8 mouse cellular contexts compared by ENCODE assay signal in the genomic region with DNA sequence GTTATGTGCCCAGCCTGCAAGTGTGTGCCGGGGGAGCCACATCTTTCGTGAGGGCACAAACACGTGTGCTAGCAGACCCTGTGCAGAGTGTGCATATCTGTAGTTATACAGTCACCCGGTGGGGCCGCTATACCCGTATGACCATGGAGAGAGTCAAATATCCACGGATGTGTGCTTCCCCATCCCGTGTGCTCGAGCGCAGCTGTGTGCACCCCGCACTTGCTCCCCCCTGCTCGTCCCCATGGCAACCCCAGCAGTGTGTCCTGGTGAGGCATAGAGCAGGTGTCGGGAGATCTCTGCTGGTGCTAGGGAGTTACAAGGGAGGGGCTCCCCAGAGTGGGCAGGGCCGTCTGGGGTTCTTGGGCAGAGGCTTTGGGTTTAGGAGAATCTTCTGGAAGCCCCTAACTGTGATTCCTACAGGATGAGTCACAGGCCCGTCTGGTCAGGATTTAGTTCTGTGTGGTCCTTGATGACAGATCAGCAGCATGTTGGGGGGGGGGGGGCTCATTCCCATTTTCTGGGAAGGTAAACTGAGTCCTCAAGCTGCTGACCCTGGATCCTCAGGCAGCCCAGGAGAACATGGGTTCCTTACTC. TPM values are rescaled to one million over a fixed set of nuclear protein-coding genes. Genes with fewer than 3 reads are reported as not detected.
DNase-seq lines count a peak whose midpoint lies in the region; ATAC-seq lines count a peak whose summit lies in the region.

No protein-coding gene starts in this region.

- peak; percentile 60 for ATAC-seq in CD4-positive, CD25-positive, alpha-beta regulatory T cell, adult 4 months
- peak; percentile 81 for ATAC-seq in forebrain, embryonic 15.5 days (replicated peaks)
- ATAC-seq in midbrain, embryonic 12.5 days (ENCODE audit: low FRiP score, low read depth) = peak; percentile 77

- 0 out of 2 replicates have a peak, but pooled peaks cover 4% of the 10 kb centered on the region for H3K27me3 ChIP-seq in forebrain, embryonic 15.5 days
- peaks cover 38% of the 10 kb centered on the region for H3K27me3 ChIP-seq in midbrain, embryonic 12.5 days

- H3K4me3 ChIP-seq in forebrain, embryonic 15.5 days = no peak overlapping the region
- no peak overlapping the region for H3K4me3 ChIP-seq in midbrain, embryonic 12.5 days

- H3K27ac ChIP-seq in forebrain, embryonic 15.5 days (replicated peaks) = peak overlapping the region; percentile 36; the same call in 1 of the 2 replicates
- peak overlapping the region; percentile 49; the same call in 1 of the 2 replicates for H3K27ac ChIP-seq in midbrain, embryonic 12.5 days (replicated peaks)

- 26% methylated on average over 15 of the region's 15 CpGs for WGBS in forebrain, embryonic 15.5 days
- 34% methylated on average over 15 of the region's 15 CpGs for WGBS in midbrain, embryonic 12.5 days

- H3K4me1 ChIP-seq in forebrain, embryonic 15.5 days = peaks cover 24% of the 10 kb centered on the region
- H3K4me1 ChIP-seq in midbrain, embryonic 12.5 days = peaks cover 28% of the 10 kb centered on the region

- no peak overlapping the region for H3K9ac ChIP-seq in forebrain, embryonic 15.5 days (replicated peaks)
- no peak overlapping the region for H3K9ac ChIP-seq in midbrain, embryonic 12.5 days (replicated peaks)

- no peaks in the 10 kb centered on the region for H3K36me3 ChIP-seq in forebrain, embryonic 15.5 days
- H3K36me3 ChIP-seq in midbrain, embryonic 12.5 days = no peaks in the 10 kb centered on the region

- H3K9me3 ChIP-seq in forebrain, embryonic 15.5 days = no peaks in the 10 kb centered on the region
- H3K9me3 ChIP-seq in midbrain, embryonic 12.5 days = no peaks in the 10 kb centered on the region

- DNase-seq in embryo, embryonic 11 days = peak; percentile 57
- DNase-seq in embryo, embryonic 10 days (ENCODE audit: low spot score) = no peak
- peak; percentile 51 for DNase-seq in thymus, postnatal 0 days (ENCODE audit: low spot score)
- DNase-seq in spleen, postnatal 36 days (ENCODE audit: low spot score in 2 of 2) = no peak
- DNase-seq in MN1 (ENCODE audit: low spot score) = no peak

- H3K4me2 ChIP-seq in forebrain, embryonic 15.5 days (replicated peaks) = no peak overlapping the region
- H3K4me2 ChIP-seq in midbrain, embryonic 12.5 days (replicated peaks) = peak overlapping the region; percentile 18

RNA-seq across cellular contexts. Expression of a gene that starts 24.3 kb away (rescaled TPM):
- not detected for polyA plus RNA-seq in CD4-positive, CD25-positive, alpha-beta regulatory T cell, adult 4 months (2017; shearing (Covaris generic))
- 2.4 and 2.6 TPM in 2 replicates for polyA plus RNA-seq in forebrain, embryonic 15.5 days (2015; fragmentation: Nextera tagmentation; extraction: Ambion mirVana)
- 0.94 and 1.2 TPM in 2 replicates for polyA plus RNA-seq in midbrain, embryonic 12.5 days (2016; fragmentation: Nextera tagmentation; extraction: Ambion mirVana)
- 0.21 and 0.35 TPM in 2 replicates for polyA plus RNA-seq in thymus, postnatal 0 days (2015; fragmentation: Nextera tagmentation; extraction: Ambion mirVana)

Comparison
In these comparisons a context has a peak if more than half of its experiments do, and no peak if none do; other contexts are left out.
1. DNase-seq: peak in embryo, embryonic 11 days (single experiment) and thymus, postnatal 0 days (single experiment); none in embryo, embryonic 10 days (single experiment), spleen, postnatal 36 days (0 of 2) and MN1 (single experiment).
2. Peak in every context shown above with its lines, with median percentiles within 50 percentile points of each other: ATAC-seq.